Mouse (Mus musculus) limb, embryonic 10.5 days (tissue): ENCODE results near the gene Ntsr2. TPM values are rescaled to one million over a fixed set of nuclear protein-coding genes. Genes with fewer than 3 reads are reported as not detected.

Experiments used
- DNase-seq: peaks from one replicate; pipeline ENCODE4 v3.0.0-alpha.2; 2017; ENCODE audit warnings: low spot score
- H3K27ac ChIP-seq: fragments of 300-500 bp; sonication (generic); 2 replicates; pipeline ENCODE4 v1.5.1; 2016; ENCODE audit warnings: mild to moderate bottlenecking
- H3K27me3 ChIP-seq: fragments of 300-500 bp; sonication (generic); 2 replicates; pipeline ENCODE4 v1.6.1; 2016; ENCODE audit warnings: low read depth, mild to moderate bottlenecking; ENCODE audit not compliant: poor library complexity, severe bottlenecking
- H3K36me3 ChIP-seq: fragments of 300-500 bp; sonication (generic); 2 replicates; pipeline ENCODE4 v1.6.1; 2016; ENCODE audit warnings: mild to moderate bottlenecking, moderate library complexity
- H3K4me1 ChIP-seq: fragments of 300-500 bp; sonication (generic); 2 replicates; pipeline ENCODE4 v1.6.1; 2016
- H3K4me3 ChIP-seq: fragments of 300-500 bp; sonication (generic); 2 replicates; pipeline ENCODE4 v1.5.1; 2016; ENCODE audit warnings: mild to moderate bottlenecking, moderate library complexity
- H3K9me3 ChIP-seq: fragments of 300-500 bp; sonication (generic); replicated peaks from 2 replicates; pipeline ENCODE4 v1.6.1; 2016; ENCODE audit warnings: mild to moderate bottlenecking
- WGBS: fragments of 180-500 bp; shearing (Covaris S2); methylation state at CpG from one replicate; pipeline ENCODE4 v1.1.7; 2016; 5-methylcytosine and 5-hydroxymethylcytosine counted together
- polyA plus RNA-seq: library from polyadenylated mRNA; unstranded; fragments of >200 nt; fragmentation: Nextera tagmentation; extraction: Ambion mirVana; gene quantifications from 2 replicates; pipeline ENCODE4 v1.2.1, GENCODE M21; 2016

Gene Ntsr2
- polyA plus RNA-seq, result not detected in 2 replicates

DNA sequence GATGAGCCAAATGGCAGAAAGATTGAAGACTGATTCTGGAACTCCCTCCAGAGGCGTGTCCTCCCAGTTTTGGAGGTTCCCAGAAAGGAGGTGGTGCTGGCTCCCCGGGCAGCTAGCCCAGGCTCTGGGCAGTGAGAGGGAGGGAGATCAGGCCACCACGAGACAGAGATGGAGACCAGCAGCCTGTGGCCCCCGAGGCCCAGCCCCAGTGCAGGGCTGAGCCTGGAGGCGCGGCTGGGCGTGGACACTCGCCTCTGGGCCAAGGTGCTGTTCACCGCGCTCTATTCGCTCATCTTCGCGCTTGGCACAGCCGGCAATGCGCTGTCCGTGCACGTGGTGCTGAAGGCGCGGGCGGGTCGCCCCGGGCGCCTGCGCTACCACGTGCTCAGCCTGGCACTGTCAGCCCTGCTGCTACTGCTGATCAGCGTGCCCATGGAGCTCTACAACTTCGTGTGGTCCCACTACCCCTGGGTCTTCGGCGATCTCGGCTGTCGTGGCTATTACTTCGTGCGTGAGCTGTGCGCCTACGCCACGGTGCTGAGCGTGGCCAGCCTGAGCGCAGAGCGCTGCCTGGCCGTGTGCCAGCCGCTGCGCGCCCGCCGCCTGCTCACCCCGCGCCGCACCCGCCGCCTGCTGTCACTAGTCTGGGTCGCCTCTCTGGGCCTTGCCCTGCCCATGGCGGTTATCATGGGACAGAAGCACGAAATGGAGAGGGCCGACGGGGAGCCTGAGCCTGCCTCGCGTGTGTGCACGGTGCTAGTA is at the start of gene Ntsr2:
Ntsr2 (plus strand) TSS at position 51 of the 762 bp plus-strand sequence.
- Histone ChIP-seq H3K9me3 (no peaks in the 10 kb centered on the region), H3K27me3 (peaks cover 47% of the 10 kb centered on the region), H3K36me3 (no peaks in the 10 kb centered on the region), H3K4me1 (peaks cover 6% of the 10 kb centered on the region), H3K4me3 (peak within 1 kb of the TSS; percentile 18), H3K27ac (no peak within 1 kb of the TSS)
- peak; percentile 82 for DNase-seq
- WGBS, result 6% methylated on average over 58 of the region's 58 CpGs

- no peaks in the 10 kb centered on the region for H3K27me3 ChIP-seq
- no peaks in the 10 kb centered on the region for H3K9me3 ChIP-seq
- H3K27ac ChIP-seq, result no peak overlapping the region
- no peak for DNase-seq
- no peaks in the 10 kb centered on the region for H3K4me1 ChIP-seq
- no peaks in the 10 kb centered on the region for H3K36me3 ChIP-seq
- WGBS, result 71% methylated on average over 5 of the region's 5 CpGs
- no peak overlapping the region for H3K4me3 ChIP-seq
Measured at GRCm38 (mm10) chr12:16605624-16606023, 47.6 kb upstream of the Ntsr2 start.

GRCm38 (mm10) chr12:16610936-16611335 is 42.2 kb upstream of the Ntsr2 start, which contains the start of gene Lpin1:
TSS of gene Lpin1 (minus strand) at chr12:16610966.
- WGBS, result 97% methylated on average over 2 of the region's 2 CpGs
- H3K9me3 ChIP-seq, result no peaks in the 10 kb centered on the region
- H3K4me1 ChIP-seq, result no peaks in the 10 kb centered on the region
- no peak for DNase-seq
- no peak within 1 kb of the TSS for H3K4me3 ChIP-seq
- no peak within 1 kb of the TSS for H3K27ac ChIP-seq
- H3K36me3 ChIP-seq, result no peaks in the 10 kb centered on the region
- no peaks in the 10 kb centered on the region for H3K27me3 ChIP-seq

- Histone ChIP-seq H3K27ac (no peak overlapping the region), H3K4me1 (peaks cover 8% of the 10 kb centered on the region), H3K4me3 (no peak overlapping the region), H3K36me3 (no peaks in the 10 kb centered on the region), H3K9me3 (no peaks in the 10 kb centered on the region), H3K27me3 (no peaks in the 10 kb centered on the region)
- 75% methylated on average over 3 of the region's 3 CpGs for WGBS
- no peak for DNase-seq
Measured at GRCm38 (mm10) chr12:16614556-16614955, 38.6 kb upstream of the Ntsr2 start.

- WGBS, result 78% methylated on average over 2 of the region's 2 CpGs
- no peak for DNase-seq
- Histone ChIP-seq H3K4me3 (no peak overlapping the region), H3K9me3 (no peaks in the 10 kb centered on the region), H3K36me3 (no peaks in the 10 kb centered on the region), H3K4me1 (peaks cover 8% of the 10 kb centered on the region), H3K27me3 (no peaks in the 10 kb centered on the region), H3K27ac (no peak overlapping the region)
Measured at GRCm38 (mm10) chr12:16615738-16616137, 37.4 kb upstream of the Ntsr2 start.

- DNase-seq, result peak; percentile 39
Measured at GRCm38 (mm10) chr12:16618512-16619274, 34.5 kb upstream of the Ntsr2 start.

DNA sequence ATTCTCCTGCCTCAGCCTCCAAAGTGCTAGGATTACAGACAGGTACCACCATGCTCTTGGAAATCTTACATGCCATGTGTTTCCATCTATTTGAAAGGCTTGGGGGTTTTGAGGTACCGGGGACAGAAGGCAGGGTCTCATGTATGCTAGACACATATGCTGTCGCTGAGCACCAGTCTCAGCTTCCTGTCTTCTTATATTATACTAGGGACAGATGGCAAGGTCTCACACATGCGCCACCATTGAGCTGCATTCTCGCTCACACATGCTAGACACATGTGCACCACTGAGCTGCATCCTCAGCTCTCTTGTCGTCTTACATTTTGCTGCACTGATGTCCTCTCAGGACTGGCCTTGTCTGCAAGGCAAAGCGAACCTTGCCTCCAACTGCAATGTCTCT is 33.7 kb upstream of the Ntsr2 start:
- Histone ChIP-seq H3K27me3 (no peaks in the 10 kb centered on the region), H3K4me1 (peaks cover 8% of the 10 kb centered on the region), H3K4me3 (no peak overlapping the region), H3K27ac (no peak overlapping the region), H3K9me3 (no peaks in the 10 kb centered on the region), H3K36me3 (no peaks in the 10 kb centered on the region)
- no peak for DNase-seq
- 84% methylated on average over 6 of the region's 6 CpGs for WGBS

More at GRCm38 (mm10) chr12:16618512-16619274, 34.5 kb upstream of the Ntsr2 start:
- H3K4me1 ChIP-seq, result peaks cover 8% of the 10 kb centered on the region
- WGBS, result 67% methylated on average over 12 of the region's 12 CpGs
- H3K9me3 ChIP-seq, result no peaks in the 10 kb centered on the region
- no peaks in the 10 kb centered on the region for H3K27me3 ChIP-seq
- no peak overlapping the region for H3K27ac ChIP-seq
- H3K36me3 ChIP-seq, result no peaks in the 10 kb centered on the region
- H3K4me3 ChIP-seq, result no peak overlapping the region

- H3K27ac ChIP-seq, result no peak overlapping the region
- no peaks in the 10 kb centered on the region for H3K9me3 ChIP-seq
- H3K27me3 ChIP-seq, result no peaks in the 10 kb centered on the region
- H3K36me3 ChIP-seq, result no peaks in the 10 kb centered on the region
- peaks cover 8% of the 10 kb centered on the region for H3K4me1 ChIP-seq
- H3K4me3 ChIP-seq, result no peak overlapping the region
- DNase-seq, result no peak
- 79% methylated on average over 3 of the region's 3 CpGs for WGBS
Measured at GRCm38 (mm10) chr12:16620230-16620629, 33.0 kb upstream of the Ntsr2 start.

- Histone ChIP-seq H3K9me3 (no peaks in the 10 kb centered on the region), H3K4me1 (no peaks in the 10 kb centered on the region), H3K4me3 (no peak overlapping the region), H3K36me3 (no peaks in the 10 kb centered on the region), H3K27ac (no peak overlapping the region), H3K27me3 (no peaks in the 10 kb centered on the region)
- WGBS, result 82% methylated on average over 7 of the region's 7 CpGs
- no peak for DNase-seq
Measured at GRCm38 (mm10) chr12:16630152-16630865, 22.9 kb upstream of the Ntsr2 start.

DNA sequence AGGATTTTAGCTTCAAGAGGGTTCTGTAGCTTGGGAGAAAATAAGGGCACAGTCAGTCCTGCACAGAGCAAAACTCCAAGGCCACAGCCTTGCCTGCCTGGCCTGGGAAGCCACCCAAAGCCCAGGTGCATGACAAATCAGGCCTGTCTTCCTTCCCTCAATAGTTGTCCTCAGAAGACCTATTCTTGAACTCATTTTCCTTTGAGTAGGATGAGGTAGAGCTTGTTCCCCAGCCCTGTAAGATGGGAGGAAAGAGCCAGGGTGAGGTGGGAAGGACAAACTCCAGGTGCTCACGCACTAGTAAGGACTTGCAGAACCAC is 22.4 kb upstream of the Ntsr2 start:
- Histone ChIP-seq H3K27me3 (no peaks in the 10 kb centered on the region), H3K4me3 (no peak overlapping the region), H3K4me1 (no peaks in the 10 kb centered on the region), H3K9me3 (no peaks in the 10 kb centered on the region), H3K36me3 (no peaks in the 10 kb centered on the region), H3K27ac (no peak overlapping the region)
- 95% methylated on average over 1 of the region's 1 CpGs for WGBS
- DNase-seq, result no peak

- H3K36me3 ChIP-seq, result no peaks in the 10 kb centered on the region
- no peaks in the 10 kb centered on the region for H3K4me1 ChIP-seq
- no peaks in the 10 kb centered on the region for H3K9me3 ChIP-seq
- no peaks in the 10 kb centered on the region for H3K27me3 ChIP-seq
- 93% methylated on average over 2 of the region's 2 CpGs for WGBS
- no peak overlapping the region for H3K4me3 ChIP-seq
- no peak overlapping the region for H3K27ac ChIP-seq
- DNase-seq, result no peak
Measured at GRCm38 (mm10) chr12:16631423-16631822, 21.8 kb upstream of the Ntsr2 start.

- no peaks in the 10 kb centered on the region for H3K27me3 ChIP-seq
- 89% methylated on average over 6 of the region's 6 CpGs for WGBS
- no peak for DNase-seq
- 0 out of 2 replicates have a peak, but pooled peaks cover 5% of the 10 kb centered on the region for H3K4me1 ChIP-seq
- H3K36me3 ChIP-seq, result no peaks in the 10 kb centered on the region
- no peak overlapping the region for H3K27ac ChIP-seq
- H3K4me3 ChIP-seq, result no peak overlapping the region
- no peaks in the 10 kb centered on the region for H3K9me3 ChIP-seq
Measured at GRCm38 (mm10) chr12:16633235-16633634, 19.9 kb upstream of the Ntsr2 start.
